Mouse (Mus musculus) erythroblast, embryonic 14.5 days (primary cell): Measurements from ENCODE around the gene Atp6v1d. TPM values are rescaled to one million over a fixed set of nuclear protein-coding genes. Genes with fewer than 3 reads are reported as not detected.
A peak's percentile ranks its signal among the peaks of the same experiment; 100 is the strongest.

Experiments
- H3K27me3 ChIP-seq: 2 replicates; pipeline ENCODE4 v1.6.1; 2012; ENCODE audit warnings: inconsistent platforms; ENCODE audit not compliant: control insufficient read depth
- H3K36me3 ChIP-seq: 2 replicates; pipeline ENCODE4 v1.6.1; 2012; ENCODE audit warnings: mild to moderate bottlenecking, inconsistent platforms; ENCODE audit not compliant: control insufficient read depth
- H3K4me1 ChIP-seq: 2 replicates; pipeline ENCODE4 v1.6.1; 2012; ENCODE audit warnings: inconsistent platforms; ENCODE audit not compliant: control insufficient read depth
- H3K4me3 ChIP-seq: replicated peaks from 2 replicates; pipeline ENCODE3; 2012; ENCODE audit warnings: moderate library complexity, mild to moderate bottlenecking, inconsistent platforms
- H3K9me3 ChIP-seq: 2 replicates; pipeline ENCODE4 v1.6.1; 2012; ENCODE audit warnings: low read length, inconsistent platforms, mixed read lengths; ENCODE audit not compliant: control insufficient read depth
- GATA1 ChIP-seq: IDR thresholded peaks from 2 replicates; pipeline ENCODE4 v1.6.1; 2012; ENCODE audit warnings: low read length, inconsistent platforms, mixed read lengths
- TAL1 ChIP-seq: IDR thresholded peaks from 3 replicates; pipeline ENCODE4 v1.6.1; 2012; ENCODE audit warnings: low read length, inconsistent platforms, mixed read lengths
- polyA plus RNA-seq: library from polyadenylated mRNA; stranded (reverse); fragments of >175 nt; gene quantifications from 2 replicates; pipeline ENCODE4 v1.2.3, GENCODE M21; 2012

The Atp6v1d gene
- 0.70 and 1.2 TPM in 2 replicates for polyA plus RNA-seq

GRCm38 (mm10) chr12:78861496-78862253 lies at the start of gene Atp6v1d, which contains the start of gene Eif2s1:
Gene Atp6v1d, minus strand, starts transcription at chr12:78861638.
Gene Eif2s1, plus strand, starts transcription at chr12:78861819.
- Histone ChIP-seq H3K9me3 (no peaks in the 10 kb centered on the region), H3K36me3 (peaks cover 38% of the 10 kb centered on the region), H3K4me1 (peaks cover 47% of the 10 kb centered on the region), H3K4me3 (peak within 1 kb of the TSS; percentile 78), H3K27me3 (no peaks in the 10 kb centered on the region)
- TF ChIP-seq TAL1: no peak
- TF ChIP-seq GATA1: no peak

DNA sequence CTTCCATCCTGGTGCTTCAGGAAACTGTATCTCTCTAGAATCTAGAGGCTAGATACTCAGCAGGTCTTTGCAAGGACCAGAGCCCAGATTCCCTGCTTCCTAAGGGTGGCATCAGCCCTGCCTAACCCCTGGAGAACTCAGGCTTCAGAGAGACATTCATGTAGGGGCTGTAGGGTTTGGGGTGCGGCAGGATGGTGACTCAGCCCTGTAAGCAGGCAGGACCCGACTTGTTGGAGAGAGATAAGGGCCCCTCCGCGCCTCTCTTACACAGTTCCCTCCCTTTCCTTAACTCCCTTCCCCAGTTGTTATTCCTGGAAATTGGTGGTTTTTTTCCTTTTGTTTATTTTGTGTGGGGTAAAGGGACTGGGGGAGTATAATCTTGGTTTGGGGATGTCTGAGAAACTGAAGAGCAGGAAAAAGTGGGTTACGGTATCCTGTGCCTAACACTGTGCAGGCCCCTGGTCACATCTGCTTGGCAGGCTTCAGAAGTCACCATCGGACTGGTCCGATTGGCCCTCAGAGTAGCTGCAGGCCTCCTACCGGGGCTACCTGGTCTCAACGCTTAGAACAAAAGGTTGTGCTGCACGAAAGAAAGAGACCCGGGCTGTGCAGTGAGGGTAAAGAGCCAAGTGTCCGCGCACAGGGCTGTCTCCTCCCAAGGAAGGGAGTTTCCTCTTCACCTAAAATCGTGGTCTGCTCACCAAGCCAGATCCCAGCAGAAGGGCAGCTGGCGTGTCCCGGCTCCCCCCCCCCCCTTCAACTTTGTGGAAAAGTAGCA lies 49.4 kb upstream of the Atp6v1d start:
- peaks cover 82% of the 10 kb centered on the region for H3K4me1 ChIP-seq
- H3K4me3 ChIP-seq: peak overlapping the region; percentile 72
- TF ChIP-seq GATA1: peak; percentile 93
- peak; percentile 57; the same call in 2 of the 3 replicates for TF ChIP-seq TAL1

DNA sequence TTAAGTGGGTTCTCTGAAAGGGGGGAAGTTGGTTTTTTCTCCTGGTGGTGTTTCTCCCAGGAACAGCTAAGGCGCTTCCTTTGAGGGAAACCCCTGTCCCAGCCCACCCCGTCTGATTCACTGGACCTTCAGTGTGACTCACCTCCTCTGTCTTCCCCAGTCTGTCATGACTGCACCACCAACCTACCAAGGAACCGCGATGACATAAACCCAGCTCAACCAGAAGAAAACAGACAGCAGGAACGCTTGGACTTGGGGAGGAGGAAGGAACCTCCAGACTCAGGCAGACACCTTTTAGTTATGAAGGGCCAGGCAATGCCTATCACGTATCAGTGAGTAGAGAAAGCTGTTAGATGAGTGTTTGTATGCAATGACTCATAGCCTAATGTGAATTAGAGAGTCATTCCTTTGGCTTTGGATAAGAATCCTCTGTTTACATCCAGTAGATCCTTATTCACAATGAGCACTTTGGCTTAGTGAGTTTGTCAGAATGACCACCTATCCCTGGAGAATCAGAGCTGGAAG lies 46.7 kb upstream of the Atp6v1d start:
- H3K4me3 ChIP-seq: no peak overlapping the region
- TF ChIP-seq GATA1: no peak
- no peak for TF ChIP-seq TAL1
- peaks cover 9% of the 10 kb centered on the region for H3K9me3 ChIP-seq
- H3K4me1 ChIP-seq: peaks cover 90% of the 10 kb centered on the region
- peaks cover 43% of the 10 kb centered on the region for H3K36me3 ChIP-seq
- peaks cover 15% of the 10 kb centered on the region for H3K27me3 ChIP-seq

More for the DNA sequence above, 49.4 kb upstream of the Atp6v1d start:
- H3K9me3 ChIP-seq: peaks cover 9% of the 10 kb centered on the region
- H3K27me3 ChIP-seq: peaks cover 15% of the 10 kb centered on the region
- peaks cover 31% of the 10 kb centered on the region for H3K36me3 ChIP-seq

DNA sequence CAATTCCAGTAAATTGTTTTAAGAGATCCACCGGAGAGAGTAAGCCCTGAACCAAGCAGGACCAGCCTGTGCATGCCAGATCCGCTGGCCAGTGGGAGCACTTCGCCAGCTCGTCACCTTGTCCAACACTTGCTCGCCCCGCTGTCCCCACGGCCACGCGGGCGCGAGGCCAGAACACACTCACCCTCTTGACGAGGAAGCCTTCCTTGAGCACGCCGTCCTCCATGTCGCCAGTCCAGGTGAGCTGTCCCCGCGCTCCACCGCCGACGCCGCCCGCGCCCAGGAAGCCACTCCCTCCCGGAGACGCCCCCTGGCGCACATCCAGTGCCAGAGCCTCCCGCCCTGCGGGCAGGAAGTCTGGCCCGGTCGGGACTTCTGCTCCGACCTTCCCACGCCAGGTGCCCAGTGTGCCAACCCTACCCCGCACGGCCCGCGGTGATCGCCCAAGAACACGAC lies 45.3 kb upstream of the Atp6v1d start, which contains the start of gene Plek2:
Gene Plek2 (minus strand): TSS at position 258 of the 456 bp plus-strand sequence.
- Histone ChIP-seq H3K36me3 (peaks cover 53% of the 10 kb centered on the region), H3K4me1 (peaks cover 92% of the 10 kb centered on the region), H3K4me3 (peak within 1 kb of the TSS; percentile 79), H3K27me3 (peaks cover 10% of the 10 kb centered on the region), H3K9me3 (peaks cover 9% of the 10 kb centered on the region)
- TF ChIP-seq GATA1 (no peak), TAL1 (no peak)

- Histone ChIP-seq H3K4me1 (peaks cover 78% of the 10 kb centered on the region), H3K4me3 (peak overlapping the region; percentile 79), H3K9me3 (peaks cover 9% of the 10 kb centered on the region), H3K36me3 (peaks cover 71% of the 10 kb centered on the region), H3K27me3 (no peaks in the 10 kb centered on the region; the same call in 1 of the 2 replicates)
- TF ChIP-seq GATA1 (no peak), TAL1 (no peak)
Measured at GRCm38 (mm10) chr12:78904499-78904898, 43.1 kb upstream of the Atp6v1d start.

- no peak for TF ChIP-seq TAL1
- TF ChIP-seq GATA1: no peak
- Histone ChIP-seq H3K9me3 (no peaks in the 10 kb centered on the region; the same call in 1 of the 2 replicates), H3K27me3 (no peaks in the 10 kb centered on the region; the same call in 1 of the 2 replicates), H3K4me1 (peaks cover 67% of the 10 kb centered on the region), H3K36me3 (peaks cover 73% of the 10 kb centered on the region), H3K4me3 (peak overlapping the region; percentile 3)
Measured at GRCm38 (mm10) chr12:78903313-78903712, 41.9 kb upstream of the Atp6v1d start.

- H3K36me3 ChIP-seq: peaks cover 88% of the 10 kb centered on the region
- H3K27me3 ChIP-seq: no peaks in the 10 kb centered on the region; the same call in 1 of the 2 replicates
- TF ChIP-seq GATA1 (no peak), TAL1 (no peak)
- H3K9me3 ChIP-seq: no peaks in the 10 kb centered on the region
- H3K4me1 ChIP-seq: peaks cover 60% of the 10 kb centered on the region
- no peak overlapping the region for H3K4me3 ChIP-seq
Measured at GRCm38 (mm10) chr12:78901467-78901866, 40.0 kb upstream of the Atp6v1d start.

GRCm38 (mm10) chr12:78897861-78898260 lies 36.4 kb upstream of the Atp6v1d start:
- TF ChIP-seq TAL1 (no peak), GATA1 (no peak)
- Histone ChIP-seq H3K4me3 (no peak overlapping the region), H3K27me3 (no peaks in the 10 kb centered on the region; the same call in 1 of the 2 replicates), H3K9me3 (no peaks in the 10 kb centered on the region), H3K36me3 (peaks cover 94% of the 10 kb centered on the region), H3K4me1 (peaks cover 34% of the 10 kb centered on the region)
